Mouse (Mus musculus) lung, postnatal 0 days (tissue): ENCODE data around the gene Aldh1a2.

Experiments used
- CTCF ChIP-seq: IDR thresholded peaks from 2 replicates; pipeline ENCODE4 v1.5.1; 2016; ENCODE audit warnings: antibody characterized with exemption, mild to moderate bottlenecking
- EP300 ChIP-seq: IDR thresholded peaks from 2 replicates; pipeline ENCODE4 v1.6.1; 2016; ENCODE audit warnings: antibody characterized with exemption, mild to moderate bottlenecking, control low read depth

- TF ChIP-seq CTCF (peak; percentile 81), EP300 (no peak)
Observed at GRCm38 (mm10) chr9:71210870-71211269, 4.7 kb upstream of the Aldh1a2 start.
